Mouse (Mus musculus) spleen, adult 10 weeks (tissue): ENCODE data around the gene Csde1. TPM values are rescaled to one million over a fixed set of nuclear protein-coding genes. Genes with fewer than 3 reads are reported as not detected.

Source experiments
- polyA plus RNA-seq: library from polyadenylated mRNA; stranded (reverse); fragments of 350-450 nt; fragmentation: Illumina TruSeq; extraction: RNeasy Lipid Tissue Mini Kit (QIAGEN cat#74804); gene quantifications from one replicate; pipeline ENCODE4 v1.2.3, GENCODE M21; 2015; ENCODE audit warnings: low replicate concordance; ENCODE audit not compliant: insufficient read depth

Gene Csde1
- 337 TPM for polyA plus RNA-seq

GRCm38 (mm10) chr3:103020249-103020942 lies at the start of gene Csde1:
TSS of gene Csde1 (plus strand) at chr3:103020426.

GRCm38 (mm10) chr3:102995605-102996321 lies 24.5 kb upstream of the Csde1 start, which contains the start of gene Sike1:
TSS of gene Sike1 (plus strand) at chr3:102995708.

GRCm38 (mm10) chr3:103058207-103059157 lies 38.3 kb downstream of the Csde1 start, which contains the start of gene Nras:
TSS of gene Nras (plus strand) at chr3:103058285.

GRCm38 (mm10) chr3:103073771-103074170 lies 53.5 kb downstream of the Csde1 start, which contains the start of gene Ampd1:
TSS of gene Ampd1 (plus strand) at chr3:103074014.

GRCm38 (mm10) chr3:103102454-103103390 lies 82.5 kb downstream of the Csde1 start, which contains the start of gene Dennd2c:
TSS of gene Dennd2c (plus strand) at chr3:103102604.

Other genes with a start within 250 kb of the Csde1 start
- gene Tshb, start 237.7 kb upstream of the Csde1 start, polyA plus RNA-seq = not detected
- gene Sycp1, start 84.3 kb upstream of the Csde1 start, polyA plus RNA-seq = not detected
- not detected for gene Nr1h5, start 56.3 kb upstream of the Csde1 start, polyA plus RNA-seq
- gene Sike1, start 24.7 kb upstream of the Csde1 start, polyA plus RNA-seq = 93.6 TPM
- gene Nras, start 37.9 kb downstream of the Csde1 start, polyA plus RNA-seq = 97.2 TPM
- gene Ampd1, start 53.6 kb downstream of the Csde1 start, polyA plus RNA-seq = 4.2 TPM
- 3.1 TPM for gene Dennd2c, start 82.2 kb downstream of the Csde1 start, polyA plus RNA-seq
- 110 TPM for gene Bcas2, start 151.2 kb downstream of the Csde1 start, polyA plus RNA-seq